Mouse (Mus musculus) ovary, adult 2 months (tissue): ENCODE data around the gene Ptdss2. TPM values are rescaled to one million over a fixed set of nuclear protein-coding genes. Genes with fewer than 3 reads are reported as not detected.

Experiments used
- polyA plus RNA-seq: library from polyadenylated mRNA; depleted of rRNA; stranded (reverse); fragments of >200 nt; gene quantifications from 2 replicates; pipeline ENCODE4 v1.2.3, GENCODE M21; 2012; rRNA removed

Ptdss2 gene
- polyA plus RNA-seq: 62.9 and 65.4 TPM in 2 replicates

GRCm38 (mm10) chr7:141122245-141122644, at the start of gene Ptdss2:
Ptdss2 (plus strand) TSS chr7:141122382.

GRCm38 (mm10) chr7:141077841-141078240, 44.3 kb upstream of the Ptdss2 start, which contains the start of gene Pkp3:
Pkp3 (plus strand) TSS chr7:141078218.

GRCm38 (mm10) chr7:141099911-141100691, 22.1 kb upstream of the Ptdss2 start, which contains the start of gene Sigirr:
Sigirr (minus strand) TSS chr7:141100572.

GRCm38 (mm10) chr7:141117636-141118035, 4.5 kb upstream of the Ptdss2 start, which contains the start of gene Ano9:
Ano9 (minus strand) TSS chr7:141117806.

GRCm38 (mm10) chr7:141172116-141173006, 50.2 kb downstream of the Ptdss2 start, which contains the start of gene Rnh1:
Rnh1 (minus strand) TSS chr7:141172857.

GRCm38 (mm10) chr7:141193948-141194347, 71.8 kb downstream of the Ptdss2 start, which contains the start of the genes Hras and Lrrc56:
Hras (minus strand) TSS chr7:141194005.
Lrrc56 (plus strand) TSS chr7:141194157.

Other genes with a start within 250 kb of the Ptdss2 start
- gene Psmd13, start 240.4 kb upstream of the Ptdss2 start, polyA plus RNA-seq: 62.6 and 66.1 TPM in 2 replicates
- gene Sirt3, start 240.1 kb upstream of the Ptdss2 start, polyA plus RNA-seq: 31.6 and 44.1 TPM in 2 replicates
- 4.1 and 5.5 TPM in 2 replicates for gene Cox8b, start 221.9 kb upstream of the Ptdss2 start, polyA plus RNA-seq
- gene Nlrp6, start 201.5 kb upstream of the Ptdss2 start, polyA plus RNA-seq: 1.4 and 1.6 TPM in 2 replicates
- 61.1 and 72.6 TPM in 2 replicates for gene Pgghg, start 181.0 kb upstream of the Ptdss2 start, polyA plus RNA-seq
- gene Ifitm5, start 172.1 kb upstream of the Ptdss2 start, polyA plus RNA-seq: 2.4 and 4.1 TPM in 2 replicates
- gene Gm45717, start 166.4 kb upstream of the Ptdss2 start, polyA plus RNA-seq: 0.60 TPM in 1 of 2 replicates, not detected in the other
- 1,395 and 2,043 TPM in 2 replicates for gene Ifitm2, start 166.4 kb upstream of the Ptdss2 start, polyA plus RNA-seq
- gene Ifitm1, start 155.2 kb upstream of the Ptdss2 start, polyA plus RNA-seq: 658 and 1,418 TPM in 2 replicates
- 378 and 768 TPM in 2 replicates for gene Ifitm3, start 111.6 kb upstream of the Ptdss2 start, polyA plus RNA-seq
- gene Ifitm6, start 104.5 kb upstream of the Ptdss2 start, polyA plus RNA-seq: 5.8 and 9.8 TPM in 2 replicates
- gene Gm17387, start 93.3 kb upstream of the Ptdss2 start, polyA plus RNA-seq: not detected in 2 replicates
- gene B4galnt4, start 61.3 kb upstream of the Ptdss2 start, polyA plus RNA-seq: 3.2 and 3.5 TPM in 2 replicates
- 13.5 and 14.9 TPM in 2 replicates for gene Pkp3, start 44.2 kb upstream of the Ptdss2 start, polyA plus RNA-seq
- gene Sigirr, start 21.8 kb upstream of the Ptdss2 start, polyA plus RNA-seq: 11.4 and 12.8 TPM in 2 replicates
- gene Ano9, start 4.6 kb upstream of the Ptdss2 start, polyA plus RNA-seq: 2.1 and 2.7 TPM in 2 replicates
- gene Rnh1, start 50.5 kb downstream of the Ptdss2 start, polyA plus RNA-seq: 248 and 267 TPM in 2 replicates
- 87.5 and 94.7 TPM in 2 replicates for gene Hras, start 71.6 kb downstream of the Ptdss2 start, polyA plus RNA-seq
- gene Lrrc56, start 71.8 kb downstream of the Ptdss2 start, polyA plus RNA-seq: 13.4 and 23.5 TPM in 2 replicates
- 3.1 and 4.9 TPM in 2 replicates for gene Lmntd2, start 91.7 kb downstream of the Ptdss2 start, polyA plus RNA-seq
- gene Rassf7, start 93.5 kb downstream of the Ptdss2 start, polyA plus RNA-seq: 46.2 and 50.8 TPM in 2 replicates
- gene Phrf1, start 106.4 kb downstream of the Ptdss2 start, polyA plus RNA-seq: 22.2 and 24.8 TPM in 2 replicates
- 57.8 and 77.3 TPM in 2 replicates for gene Irf7, start 144.1 kb downstream of the Ptdss2 start, polyA plus RNA-seq
- gene Cdhr5, start 154.4 kb downstream of the Ptdss2 start, polyA plus RNA-seq: 1.2 and 1.6 TPM in 2 replicates
- 15.3 and 19.9 TPM in 2 replicates for gene Sct, start 156.8 kb downstream of the Ptdss2 start, polyA plus RNA-seq
- 22.0 and 22.8 TPM in 2 replicates for gene Drd4, start 169.6 kb downstream of the Ptdss2 start, polyA plus RNA-seq
- 26.5 and 30.5 TPM in 2 replicates for gene Deaf1, start 205.3 kb downstream of the Ptdss2 start, polyA plus RNA-seq
- 39.0 and 45.8 TPM in 2 replicates for gene Tmem80, start 205.4 kb downstream of the Ptdss2 start, polyA plus RNA-seq
- 20.8 and 24.1 TPM in 2 replicates for gene Eps8l2, start 216.5 kb downstream of the Ptdss2 start, polyA plus RNA-seq